Mouse (Mus musculus): Measurements from ENCODE around the gene Calcr. TPM values are rescaled to one million over a fixed set of nuclear protein-coding genes. Genes with fewer than 3 reads are reported as not detected.
A peak's percentile ranks its signal among the peaks of the same experiment; 100 is the strongest.

Calcr gene
- polyA plus RNA-seq (2014; fragmentation: Nextera tagmentation; extraction: Ambion mirVana) = 6.7 and 7.4 TPM in 2 replicates

DNA sequence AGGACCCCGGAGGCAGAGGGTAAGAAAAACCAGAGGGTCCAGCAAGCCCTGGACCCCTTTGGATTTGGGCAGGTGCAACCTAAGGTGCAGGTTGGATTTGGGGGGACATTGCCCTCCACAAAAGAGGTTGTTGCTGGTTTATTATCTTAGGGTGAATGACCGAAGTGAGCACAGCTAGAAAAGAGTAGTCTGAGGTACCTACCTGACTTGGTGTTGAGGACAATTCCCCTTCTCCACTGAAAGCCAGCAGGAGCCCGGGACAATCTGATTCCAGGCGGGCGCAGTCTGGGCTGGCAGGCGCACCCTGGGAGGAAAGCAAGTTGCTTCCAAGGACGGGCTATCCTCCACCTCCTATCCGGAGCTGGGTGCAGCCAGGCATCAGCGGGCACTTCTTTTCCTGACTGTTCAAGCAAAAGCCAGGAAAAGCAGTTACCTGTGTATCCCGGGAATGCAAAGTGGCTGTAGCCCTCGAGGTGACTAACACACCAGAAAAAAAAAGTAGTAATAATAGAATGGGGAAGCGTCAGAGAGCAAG lies at the start of gene Calcr:
Calcr (minus strand) TSS at position 485 of the 535 bp plus-strand sequence.
- no peak for DNase-seq
- ATAC-seq (ENCODE audit: low FRiP score, low TSS enrichment) = peak; percentile 53
- peak within 1 kb of the TSS; percentile 46 for H3K4me3 ChIP-seq (replicated peaks; ENCODE audit: low read depth, low read length)
- H3K4me1 ChIP-seq (ENCODE audit: control insufficient read depth, insufficient read depth, low read length) = peaks cover 9% of the 10 kb centered on the region
- H3K27ac ChIP-seq (replicated peaks; ENCODE audit: low read depth, low read length) = no peak within 1 kb of the TSS
- WGBS = 3% methylated on average over 12 of the region's 12 CpGs
- H3K9ac ChIP-seq (replicated peaks; ENCODE audit: low read length) = peak within 1 kb of the TSS; percentile 39; the same call in 1 of the 2 replicates
- no peaks in the 10 kb centered on the region for H3K9me3 ChIP-seq (ENCODE audit: control insufficient read depth, low read length)
- H3K4me2 ChIP-seq (ENCODE audit: low read length) = peak within 1 kb of the TSS; percentile 98
- H3K27me3 ChIP-seq (ENCODE audit: control insufficient read depth, insufficient read depth, low read length) = peaks cover 37% of the 10 kb centered on the region
- H3K36me3 ChIP-seq (ENCODE audit: control insufficient read depth, insufficient read depth, low read length) = no peaks in the 10 kb centered on the region

DNA sequence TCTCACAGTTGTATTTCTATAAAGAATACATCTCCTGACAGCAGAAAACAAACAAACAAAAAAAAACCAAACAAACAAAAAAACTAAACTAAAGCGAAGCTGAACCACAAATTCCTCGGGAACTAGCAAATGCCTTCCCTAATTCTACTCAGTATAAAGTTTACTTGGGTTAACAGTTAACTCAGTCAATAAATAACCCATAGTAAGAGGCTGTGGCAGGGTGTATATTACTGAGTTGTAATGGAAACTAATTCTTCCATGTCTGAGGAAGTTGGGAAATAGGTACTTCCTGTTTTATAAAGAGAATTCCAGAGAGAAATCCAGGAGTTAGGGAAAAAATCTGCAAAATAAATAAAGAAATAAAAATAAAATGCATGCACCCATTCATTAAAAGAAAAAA lies 3.0 kb upstream of the Calcr start:
- ATAC-seq (ENCODE audit: low FRiP score, low TSS enrichment) (no peak), DNase-seq (no peak)
- Histone ChIP-seq H3K4me1 (ENCODE audit: control insufficient read depth, insufficient read depth, low read length) (peaks cover 9% of the 10 kb centered on the region), H3K4me3 (replicated peaks; ENCODE audit: low read depth, low read length) (no peak overlapping the region), H3K27me3 (ENCODE audit: control insufficient read depth, insufficient read depth, low read length) (peaks cover 30% of the 10 kb centered on the region), H3K9ac (replicated peaks; ENCODE audit: low read length) (no peak overlapping the region), H3K4me2 (ENCODE audit: low read length) (no peak overlapping the region), H3K27ac (replicated peaks; ENCODE audit: low read depth, low read length) (no peak overlapping the region), H3K9me3 (ENCODE audit: control insufficient read depth, low read length) (no peaks in the 10 kb centered on the region), H3K36me3 (ENCODE audit: control insufficient read depth, insufficient read depth, low read length) (no peaks in the 10 kb centered on the region)
- WGBS = 93% methylated on average over 2 of the region's 2 CpGs

DNA sequence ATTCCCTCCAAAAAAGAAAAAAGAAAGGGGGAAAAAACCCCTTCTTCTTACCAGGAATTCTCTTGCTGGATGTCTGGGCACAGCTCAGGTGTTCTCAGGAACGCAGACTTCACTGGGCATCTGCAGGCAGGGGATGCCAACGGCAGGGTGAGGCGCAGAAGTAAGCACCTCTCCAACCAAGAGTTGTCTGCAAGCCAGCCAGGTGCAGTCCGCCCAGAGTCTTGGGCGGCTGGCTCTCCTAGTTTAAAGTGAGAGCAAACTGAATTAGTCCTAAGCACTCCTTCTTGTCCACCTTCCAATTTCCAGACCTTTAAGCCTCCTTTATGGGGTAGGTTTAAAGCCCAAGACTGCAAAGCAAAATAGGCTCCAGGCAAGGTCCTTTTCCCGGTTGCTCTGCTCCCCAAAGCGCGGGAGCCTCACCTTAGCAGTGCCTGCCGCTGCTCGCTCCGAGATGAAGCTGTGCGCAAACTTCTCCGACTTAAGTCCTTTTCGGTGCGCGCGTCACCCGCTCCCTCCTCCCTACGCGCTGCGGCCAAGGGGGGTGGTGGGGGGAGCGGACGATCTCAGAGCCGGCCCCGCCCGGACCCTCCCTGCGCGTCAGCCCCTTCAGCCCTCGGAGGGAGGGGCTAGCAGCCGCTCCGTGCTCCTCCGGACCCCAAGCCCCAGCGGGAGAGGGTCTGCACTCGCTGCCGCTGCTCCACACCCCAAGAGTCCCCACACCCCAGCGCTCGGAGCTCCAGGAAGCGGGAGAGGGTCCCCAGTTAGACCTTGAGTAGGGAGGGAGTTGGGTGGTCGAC lies 1.1 kb downstream of the Calcr start:
- WGBS = under 1% methylated on average over 38 of the region's 39 CpGs
- peak; percentile 71 for DNase-seq
- no peaks in the 10 kb centered on the region for H3K9me3 ChIP-seq (ENCODE audit: control insufficient read depth, low read length)
- H3K27me3 ChIP-seq (ENCODE audit: control insufficient read depth, insufficient read depth, low read length) = peaks cover 37% of the 10 kb centered on the region
- no peak overlapping the region for H3K27ac ChIP-seq (replicated peaks; ENCODE audit: low read depth, low read length)
- peaks cover 9% of the 10 kb centered on the region for H3K4me1 ChIP-seq (ENCODE audit: control insufficient read depth, insufficient read depth, low read length)
- peak overlapping the region; percentile 39; the same call in 1 of the 2 replicates for H3K9ac ChIP-seq (replicated peaks; ENCODE audit: low read length)
- peak; percentile 66; the same call in 1 of the 2 replicates for ATAC-seq (ENCODE audit: low FRiP score, low TSS enrichment)
- peak overlapping the region; percentile 98 for H3K4me2 ChIP-seq (ENCODE audit: low read length)
- no peaks in the 10 kb centered on the region for H3K36me3 ChIP-seq (ENCODE audit: control insufficient read depth, insufficient read depth, low read length)
- peak overlapping the region; percentile 46 for H3K4me3 ChIP-seq (replicated peaks; ENCODE audit: low read depth, low read length)

DNA sequence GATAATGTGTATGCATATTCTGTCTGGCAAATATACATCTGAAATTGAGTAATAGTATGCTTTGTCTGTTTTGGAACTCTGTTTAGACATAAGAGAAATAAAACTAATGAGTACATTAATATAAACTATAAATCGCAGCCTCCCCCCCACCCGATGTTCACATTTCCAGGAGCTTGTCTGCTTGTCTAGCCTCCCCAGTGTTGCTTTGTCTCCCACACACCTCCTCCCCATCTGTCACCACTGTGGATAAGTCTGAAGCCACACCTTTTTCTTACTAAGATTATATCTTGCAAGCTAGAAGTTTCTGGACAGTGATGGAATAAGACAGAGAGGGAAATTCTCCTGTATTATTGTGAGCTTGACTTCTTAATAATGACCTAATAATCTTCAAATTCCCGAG lies 12.9 kb downstream of the Calcr start:
- WGBS = 81% methylated on average over 3 of the region's 3 CpGs
- ATAC-seq (ENCODE audit: low FRiP score, low TSS enrichment) (no peak), DNase-seq (no peak)
- H3K4me1 ChIP-seq (ENCODE audit: control insufficient read depth, insufficient read depth, low read length) = no peaks in the 10 kb centered on the region
- no peaks in the 10 kb centered on the region for H3K9me3 ChIP-seq (ENCODE audit: control insufficient read depth, low read length)
- H3K36me3 ChIP-seq (ENCODE audit: control insufficient read depth, insufficient read depth, low read length) = no peaks in the 10 kb centered on the region
- no peak overlapping the region for H3K4me3 ChIP-seq (replicated peaks; ENCODE audit: low read depth, low read length)
- no peak overlapping the region for H3K4me2 ChIP-seq (ENCODE audit: low read length)
- no peak overlapping the region for H3K27ac ChIP-seq (replicated peaks; ENCODE audit: low read depth, low read length)
- no peak overlapping the region for H3K9ac ChIP-seq (replicated peaks; ENCODE audit: low read length)
- no peaks in the 10 kb centered on the region for H3K27me3 ChIP-seq (ENCODE audit: control insufficient read depth, insufficient read depth, low read length)

DNA sequence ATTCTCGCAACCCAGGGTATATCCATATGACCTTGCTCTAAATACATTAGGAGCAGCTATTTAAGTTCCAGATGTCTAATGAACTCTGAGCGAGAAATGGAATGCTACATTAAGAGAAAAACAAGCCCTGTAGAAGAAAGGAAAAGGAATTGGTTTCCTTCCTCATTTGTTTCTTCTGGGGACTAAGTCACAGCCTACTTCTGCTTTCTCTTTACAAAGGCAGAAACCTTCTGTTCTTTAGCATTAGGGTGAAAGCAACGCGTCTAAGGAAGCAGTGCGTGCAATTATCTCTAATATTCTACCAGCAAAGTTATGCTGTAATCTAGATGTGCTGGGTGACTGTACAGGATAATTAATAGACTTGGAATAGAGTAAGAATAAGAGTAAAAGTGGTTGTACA lies 14.9 kb downstream of the Calcr start:
- WGBS = 93% methylated on average over 5 of the region's 5 CpGs
- no peak for ATAC-seq (ENCODE audit: low FRiP score, low TSS enrichment)
- no peaks in the 10 kb centered on the region for H3K4me1 ChIP-seq (ENCODE audit: control insufficient read depth, insufficient read depth, low read length)
- no peaks in the 10 kb centered on the region for H3K27me3 ChIP-seq (ENCODE audit: control insufficient read depth, insufficient read depth, low read length)
- H3K4me3 ChIP-seq (replicated peaks; ENCODE audit: low read depth, low read length) = no peak overlapping the region
- H3K36me3 ChIP-seq (ENCODE audit: control insufficient read depth, insufficient read depth, low read length) = no peaks in the 10 kb centered on the region
- DNase-seq = no peak
- no peaks in the 10 kb centered on the region for H3K9me3 ChIP-seq (ENCODE audit: control insufficient read depth, low read length)
- no peak overlapping the region for H3K27ac ChIP-seq (replicated peaks; ENCODE audit: low read depth, low read length)
- no peak overlapping the region for H3K4me2 ChIP-seq (ENCODE audit: low read length)
- no peak overlapping the region for H3K9ac ChIP-seq (replicated peaks; ENCODE audit: low read length)

DNA sequence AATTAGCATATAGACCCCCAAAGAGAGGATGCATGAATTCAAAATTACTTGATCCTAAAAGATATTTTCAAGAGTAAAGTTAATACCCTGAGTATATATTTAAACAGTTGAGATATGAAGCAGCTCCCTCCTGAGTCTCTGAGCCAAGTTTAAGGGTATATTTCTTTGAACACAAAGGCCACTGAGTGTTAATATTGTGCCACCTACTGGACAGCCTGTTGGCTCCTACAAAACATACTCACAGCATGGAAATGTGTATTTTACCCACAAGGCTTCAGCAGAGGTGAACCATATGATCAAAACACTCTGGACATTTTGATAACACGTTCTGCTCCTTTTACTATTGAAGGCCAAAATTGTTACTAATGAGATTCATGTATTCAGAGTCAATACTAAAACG lies 19.0 kb downstream of the Calcr start:
- H3K9ac ChIP-seq (replicated peaks; ENCODE audit: low read length) = no peak overlapping the region
- ATAC-seq (ENCODE audit: low FRiP score, low TSS enrichment) = 0 out of 2 replicates have a peak, but pooled peaks have one; percentile 31
- H3K27me3 ChIP-seq (ENCODE audit: control insufficient read depth, insufficient read depth, low read length) = no peaks in the 10 kb centered on the region
- H3K4me1 ChIP-seq (ENCODE audit: control insufficient read depth, insufficient read depth, low read length) = no peaks in the 10 kb centered on the region
- H3K4me3 ChIP-seq (replicated peaks; ENCODE audit: low read depth, low read length) = no peak overlapping the region
- 39% methylated on average over 2 of the region's 2 CpGs for WGBS
- no peaks in the 10 kb centered on the region for H3K36me3 ChIP-seq (ENCODE audit: control insufficient read depth, insufficient read depth, low read length)
- no peaks in the 10 kb centered on the region for H3K9me3 ChIP-seq (ENCODE audit: control insufficient read depth, low read length)
- no peak overlapping the region for H3K27ac ChIP-seq (replicated peaks; ENCODE audit: low read depth, low read length)
- DNase-seq = peak; percentile 58
- H3K4me2 ChIP-seq (ENCODE audit: low read length) = no peak overlapping the region

DNA sequence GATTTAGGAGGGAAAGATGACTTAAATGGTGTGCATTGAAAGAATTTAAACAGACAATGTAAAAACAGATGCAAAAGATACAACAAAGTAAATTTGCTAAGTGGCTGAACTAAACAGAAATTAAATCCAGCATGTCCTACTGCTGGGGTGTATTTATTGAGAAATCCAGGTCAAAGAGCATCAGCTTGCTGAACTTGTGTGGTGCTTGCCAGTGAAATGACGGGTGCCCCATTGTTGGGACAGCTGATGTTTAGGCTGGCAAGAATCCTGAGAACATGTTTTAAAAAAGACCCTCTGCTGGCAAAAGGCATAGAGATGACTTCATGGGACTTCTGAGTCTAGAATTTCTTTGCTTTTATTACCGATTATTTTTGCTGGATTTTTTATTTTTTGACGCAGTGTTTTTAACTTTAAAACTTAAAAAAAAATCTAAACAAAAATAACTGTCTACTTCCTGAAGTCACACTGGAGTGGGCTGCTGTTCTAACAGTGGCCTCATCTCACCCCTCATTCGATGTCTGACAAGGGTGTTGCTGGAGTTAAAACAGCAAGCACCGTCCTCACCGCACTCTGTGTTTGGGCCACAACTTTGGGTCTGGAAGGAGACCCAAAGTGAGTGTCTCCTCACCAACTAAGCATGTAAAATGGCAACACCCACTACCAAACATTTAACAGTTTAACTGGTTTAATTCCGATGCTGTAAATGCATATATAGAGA lies 22.4 kb downstream of the Calcr start:
- DNase-seq (no peak), ATAC-seq (ENCODE audit: low FRiP score, low TSS enrichment) (no peak)
- Histone ChIP-seq H3K4me3 (replicated peaks; ENCODE audit: low read depth, low read length) (no peak overlapping the region), H3K27ac (replicated peaks; ENCODE audit: low read depth, low read length) (no peak overlapping the region), H3K9ac (replicated peaks; ENCODE audit: low read length) (no peak overlapping the region), H3K27me3 (ENCODE audit: control insufficient read depth, insufficient read depth, low read length) (no peaks in the 10 kb centered on the region), H3K9me3 (ENCODE audit: control insufficient read depth, low read length) (no peaks in the 10 kb centered on the region), H3K4me1 (ENCODE audit: control insufficient read depth, insufficient read depth, low read length) (no peaks in the 10 kb centered on the region), H3K36me3 (ENCODE audit: control insufficient read depth, insufficient read depth, low read length) (no peaks in the 10 kb centered on the region), H3K4me2 (ENCODE audit: low read length) (no peak overlapping the region)
- 86% methylated on average over 7 of the region's 7 CpGs for WGBS

DNA sequence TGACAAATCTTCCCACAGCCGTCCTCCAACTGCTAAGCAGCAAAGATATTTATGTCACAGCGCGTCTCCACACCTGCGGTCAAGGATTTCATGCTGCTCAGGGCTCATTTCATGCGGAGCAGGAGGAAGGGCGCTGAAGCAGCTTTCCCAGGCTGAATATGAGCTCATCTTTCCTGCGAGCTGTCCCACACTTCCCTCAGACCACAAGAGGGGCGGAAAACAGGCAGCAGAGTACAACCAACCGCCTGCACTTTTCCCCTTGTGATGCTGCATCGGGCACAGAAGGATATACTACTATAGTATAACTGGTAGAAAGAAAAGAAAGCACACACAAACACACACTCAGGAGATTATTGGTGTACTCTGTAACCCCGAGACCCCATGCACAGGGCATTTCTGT lies 23.2 kb downstream of the Calcr start:
- H3K4me3 ChIP-seq (replicated peaks; ENCODE audit: low read depth, low read length) = no peak overlapping the region
- WGBS = 48% methylated on average over 11 of the region's 11 CpGs
- H3K9me3 ChIP-seq (ENCODE audit: control insufficient read depth, low read length) = no peaks in the 10 kb centered on the region
- no peaks in the 10 kb centered on the region for H3K36me3 ChIP-seq (ENCODE audit: control insufficient read depth, insufficient read depth, low read length)
- no peak overlapping the region for H3K9ac ChIP-seq (replicated peaks; ENCODE audit: low read length)
- DNase-seq (peak; percentile 8), ATAC-seq (ENCODE audit: low FRiP score, low TSS enrichment) (no peak)
- H3K27me3 ChIP-seq (ENCODE audit: control insufficient read depth, insufficient read depth, low read length) = no peaks in the 10 kb centered on the region
- H3K27ac ChIP-seq (replicated peaks; ENCODE audit: low read depth, low read length) = no peak overlapping the region
- H3K4me2 ChIP-seq (ENCODE audit: low read length) = no peak overlapping the region
- H3K4me1 ChIP-seq (ENCODE audit: control insufficient read depth, insufficient read depth, low read length) = no peaks in the 10 kb centered on the region

Measured in midbrain, embryonic 14.5 days (tissue).